Mouse (Mus musculus) ES-E14 (cell line): ENCODE results near the gene Zfp646. TPM values are rescaled to one million over a fixed set of nuclear protein-coding genes. Genes with fewer than 3 reads are reported as not detected.

ENCODE experiments used
- DNase-seq: peaks from one replicate; pipeline ENCODE4 v3.0.0-alpha.2; 2013; ENCODE audit warnings: low read depth, low spot score
- H3K27ac ChIP-seq: 2 replicates; pipeline ENCODE4 v1.5.1; 2012; ENCODE audit warnings: low read depth, mild to moderate bottlenecking, low read length, moderate library complexity, mixed read lengths; ENCODE audit not compliant: poor library complexity, insufficient read depth, severe bottlenecking
- H3K36me3 ChIP-seq: 2 replicates; pipeline ENCODE4 v1.6.1; 2012; ENCODE audit warnings: mild to moderate bottlenecking, low read length, moderate library complexity, mixed read lengths; ENCODE audit not compliant: control insufficient read depth, poor library complexity, insufficient read depth, severe bottlenecking
- H3K4me1 ChIP-seq, 2 experiments: fragments of 150-350 bp in 1 of 2; sonication (generic) in 1 of 2; 2 replicates each; pipeline ENCODE4 v1.6.1; 2012; ENCODE audit warnings: low read length in 2 of 2, mild to moderate bottlenecking in 1 of 2, mixed read lengths in 1 of 2; ENCODE audit not compliant: control insufficient read depth in 2 of 2, insufficient read depth in 2 of 2, poor library complexity in 1 of 2
- H3K4me3 ChIP-seq, 2 experiments: fragments of 150-350 bp in 1 of 2; sonication (generic) in 1 of 2; 2 replicates each; pipeline ENCODE4 v1.5.1; 2012; ENCODE audit warnings: low read length in 2 of 2, low read depth in 1 of 2, mild to moderate bottlenecking in 1 of 2, mixed read lengths in 1 of 2; ENCODE audit not compliant: insufficient read depth in 1 of 2, poor library complexity in 1 of 2, severe bottlenecking in 1 of 2
- H3K9ac ChIP-seq: 2 replicates; pipeline ENCODE4 v1.6.1; 2012; ENCODE audit warnings: low read depth, mild to moderate bottlenecking, low read length, mixed read lengths; ENCODE audit not compliant: poor library complexity, insufficient read depth, severe bottlenecking
- H3K9me3 ChIP-seq: fragments of 150-350 bp; sonication (generic); 2 replicates; pipeline ENCODE4 v1.6.1; 2012; ENCODE audit warnings: low read depth, mild to moderate bottlenecking, low read length; ENCODE audit not compliant: control insufficient read depth, insufficient read depth
- CHD2 ChIP-seq: IDR thresholded peaks from 2 replicates; pipeline ENCODE4 v1.6.1; 2014; ENCODE audit warnings: mild to moderate bottlenecking, low read depth, low read length, inconsistent platforms
- HCFC1 ChIP-seq: IDR thresholded peaks from 2 replicates; pipeline ENCODE4 v1.6.1; 2012; ENCODE audit warnings: low read length, inconsistent platforms, borderline replicate concordance; ENCODE audit not compliant: insufficient read depth
- MAFK ChIP-seq: IDR thresholded peaks from 2 replicates; pipeline ENCODE4 v1.6.1; 2014; ENCODE audit warnings: mild to moderate bottlenecking, low read depth, low read length, inconsistent platforms; ENCODE audit not compliant: insufficient read depth
- ZC3H11A ChIP-seq: IDR thresholded peaks from 2 replicates; pipeline ENCODE4 v1.6.1; 2012; ENCODE audit warnings: low read depth, mild to moderate bottlenecking, inconsistent platforms, low read length, borderline replicate concordance
- ZNF384 ChIP-seq: IDR thresholded peaks from 2 replicates; pipeline ENCODE4 v1.6.1; 2012; ENCODE audit warnings: low read depth, low read length, inconsistent platforms
- in situ Hi-C, 2 experiments: fragments of 600-800 bp; cut with MboI; formaldehyde crosslinking; loops; one replicate each; pipeline ENCODE4 v1.15.1; 2025; ENCODE audit warnings: low sequenced_read_pairs in 2 of 2, inconsistent platforms in 1 of 2; ENCODE audit not compliant: unreplicated experiment in 2 of 2
- total RNA-seq: library from RNA; depleted of rRNA; stranded (reverse); fragments of 300-350 nt; gene quantifications from 2 replicates; pipeline ENCODE4 v1.2.3, GENCODE M21; 2012

Gene Zfp646
- total RNA-seq, 1 experiment, result 44.7 TPM

DNA sequence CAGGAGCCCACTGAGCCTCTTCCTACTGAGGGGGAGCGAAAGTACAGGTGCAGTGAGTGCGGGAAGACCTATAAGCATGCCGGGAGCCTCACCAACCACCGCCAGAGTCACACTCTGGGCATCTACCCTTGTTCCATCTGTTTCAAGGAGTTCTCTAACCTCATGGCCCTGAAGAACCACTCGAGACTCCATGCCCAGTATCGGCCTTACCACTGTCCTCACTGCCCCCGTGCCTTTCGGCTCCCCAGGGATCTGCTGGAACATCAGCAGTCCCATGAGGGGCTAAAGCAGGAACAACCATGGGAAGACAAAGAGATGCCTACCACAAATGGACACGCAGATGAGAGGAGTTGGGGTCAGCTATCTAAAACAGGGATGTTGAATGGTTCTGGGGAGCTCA lies 3.3 kb downstream of the Zfp646 start:
- Histone ChIP-seq H3K27ac (no peak overlapping the region), H3K9me3 (no peaks in the 10 kb centered on the region), H3K36me3 (peaks cover 57% of the 10 kb centered on the region), H3K4me1 (peaks cover 0 to 2% of the 10 kb centered on the region in 2 experiments; a peak in 1 of 4 replicates), H3K4me3 (no peak overlapping the region), H3K9ac (no peak overlapping the region)
- in situ Hi-C loops, result no loop called here
- no peak for DNase-seq
- TF ChIP-seq ZNF384 (no peak), MAFK (no peak), CHD2 (no peak), HCFC1 (no peak), ZC3H11A (no peak)

DNA sequence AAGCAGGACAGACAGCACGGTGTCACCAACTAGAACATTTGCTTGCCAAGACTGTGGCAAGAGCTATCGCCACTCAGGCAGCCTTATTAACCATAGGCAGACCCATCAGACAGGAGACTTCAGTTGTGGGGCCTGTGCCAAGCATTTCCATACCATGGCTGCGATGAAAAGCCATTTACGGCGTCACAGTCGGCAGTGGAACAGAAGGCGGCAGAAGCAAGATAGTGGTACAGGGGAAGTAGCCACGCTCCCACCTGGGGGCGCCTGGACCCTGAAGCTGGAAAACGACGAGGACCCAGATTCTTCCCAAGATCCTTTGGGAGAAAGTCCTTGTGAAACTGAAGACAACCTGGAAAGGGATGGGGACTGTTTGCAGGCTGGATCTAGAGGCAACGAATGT lies 4.4 kb downstream of the Zfp646 start:
- H3K9me3 ChIP-seq, result no peaks in the 10 kb centered on the region
- DNase-seq, result no peak
- no peak overlapping the region for H3K9ac ChIP-seq
- H3K4me3 ChIP-seq, result no peak overlapping the region
- no peak overlapping the region for H3K27ac ChIP-seq
- TF ChIP-seq CHD2 (no peak), MAFK (no peak), ZC3H11A (no peak), HCFC1 (no peak), ZNF384 (no peak)
- peaks cover 66% of the 10 kb centered on the region for H3K36me3 ChIP-seq
- peaks cover 0 to 2% of the 10 kb centered on the region in 2 experiments; a peak in 1 of 4 replicates for H3K4me1 ChIP-seq
- in situ Hi-C loops, result no loop called here

DNA sequence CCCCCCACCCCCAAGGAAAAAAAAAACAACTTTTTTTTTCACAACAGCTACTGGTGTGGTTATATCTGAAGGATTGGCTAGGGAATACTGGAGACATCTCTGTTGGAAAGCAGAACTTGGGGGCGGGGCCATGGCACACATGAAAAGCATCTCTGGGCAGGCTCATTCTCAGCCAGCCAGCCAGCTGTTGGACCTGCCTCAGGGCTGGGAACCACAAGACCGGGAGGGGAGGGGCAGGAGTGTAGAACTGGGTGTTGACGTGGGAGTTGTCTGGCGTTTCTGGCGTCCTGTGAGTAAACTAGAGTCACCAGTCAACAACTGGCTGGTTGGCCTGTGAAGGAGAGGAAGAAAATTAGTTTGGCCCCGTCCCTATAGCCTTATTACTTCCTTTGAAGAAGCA lies 9.9 kb downstream of the Zfp646 start:
- no peak for TF ChIP-seq ZC3H11A
- TF ChIP-seq ZNF384, result no peak
- TF ChIP-seq MAFK, result no peak
- no peak for TF ChIP-seq HCFC1
- TF ChIP-seq CHD2, result no peak
- no peak overlapping the region for H3K27ac ChIP-seq
- peaks cover 61% of the 10 kb centered on the region for H3K36me3 ChIP-seq
- H3K4me3 ChIP-seq, result no peak overlapping the region
- in situ Hi-C loops, result no loop called here
- H3K4me1 ChIP-seq, result peaks cover 0 to 7% of the 10 kb centered on the region in 2 experiments; a peak in 1 of 4 replicates
- no peak for DNase-seq
- H3K9me3 ChIP-seq, result no peaks in the 10 kb centered on the region
- no peak overlapping the region for H3K9ac ChIP-seq

DNA sequence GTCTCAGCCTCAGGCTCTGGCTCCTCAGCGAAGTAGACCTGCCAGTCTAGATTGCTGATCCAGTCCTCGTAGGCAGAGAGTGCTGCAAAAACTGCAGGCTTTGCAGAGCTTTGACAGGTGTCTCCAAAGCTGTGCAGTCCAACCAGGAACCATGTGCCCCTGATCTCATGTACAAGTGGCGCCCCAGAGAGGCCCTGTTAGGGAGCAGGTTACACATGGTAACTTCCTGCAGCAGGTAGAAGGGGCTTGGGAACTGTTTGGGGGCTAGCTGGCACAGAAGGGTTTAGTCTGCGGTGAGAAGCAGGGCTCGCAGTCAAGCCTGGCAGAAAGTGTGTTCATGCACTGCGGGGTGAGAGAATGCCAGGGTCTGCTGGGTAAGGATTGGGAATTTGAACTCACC lies 10.5 kb downstream of the Zfp646 start:
- peaks cover 55% of the 10 kb centered on the region for H3K36me3 ChIP-seq
- in situ Hi-C loops, result no loop called here
- no peak overlapping the region for H3K4me3 ChIP-seq
- H3K4me1 ChIP-seq, result peaks cover 0 to 7% of the 10 kb centered on the region in 2 experiments; a peak in 1 of 4 replicates
- no peak overlapping the region for H3K9ac ChIP-seq
- no peak for DNase-seq
- no peaks in the 10 kb centered on the region for H3K9me3 ChIP-seq
- no peak for TF ChIP-seq CHD2
- no peak for TF ChIP-seq ZC3H11A
- no peak for TF ChIP-seq MAFK
- no peak for TF ChIP-seq HCFC1
- no peak for TF ChIP-seq ZNF384
- H3K27ac ChIP-seq, result no peak overlapping the region

DNA sequence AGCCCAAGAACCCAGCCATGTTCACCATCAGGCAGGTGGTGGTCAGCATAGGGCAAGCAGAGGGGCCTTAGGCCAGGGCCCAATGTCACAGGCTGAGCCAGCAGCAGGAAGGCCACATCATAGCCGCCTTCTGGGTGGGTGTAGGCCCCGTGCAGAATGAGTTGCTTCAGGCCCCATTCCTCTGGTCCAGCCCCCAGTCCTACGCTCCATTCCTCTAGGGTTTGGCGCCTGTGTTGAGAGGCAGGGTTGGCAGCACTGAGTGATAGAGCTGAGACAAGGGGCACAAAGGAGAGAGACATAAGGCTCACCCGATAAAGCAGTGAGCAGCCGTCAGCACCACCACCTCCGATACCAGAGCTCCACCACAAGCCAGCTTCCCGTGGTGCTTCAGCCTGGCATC lies 11.2 kb downstream of the Zfp646 start:
- no peak for DNase-seq
- no peak overlapping the region for H3K9ac ChIP-seq

More for the DNA sequence above, 11.2 kb downstream of the Zfp646 start:
- Histone ChIP-seq H3K27ac (no peak overlapping the region), H3K36me3 (peaks cover 49% of the 10 kb centered on the region), H3K9me3 (no peaks in the 10 kb centered on the region), H3K4me3 (no peak overlapping the region), H3K4me1 (peaks cover 0 to 7% of the 10 kb centered on the region in 2 experiments; a peak in 1 of 4 replicates)
- no peak for TF ChIP-seq ZC3H11A
- TF ChIP-seq ZNF384, result no peak
- TF ChIP-seq MAFK, result no peak
- no peak for TF ChIP-seq CHD2
- no peak for TF ChIP-seq HCFC1
- in situ Hi-C loops, result no loop called here
